ENCODE assay signal across 15 mouse cellular contexts in genomic region chr10:118632187-118632586, GRCm38 (mm10).
"Had no signal": no experiment of that assay in that cellular context is flagged by ENCODE, and none has a peak within 500 bp of the region (broad histone marks: within the 10 kb centered on the region; RNA-seq: fewer than 3 reads in every experiment).

No protein-coding gene starts in this region.

- H3K36me3 ChIP-seq: limb, embryonic 10.5 days; liver, embryonic 12.5 days; lung, embryonic 15.5 days; midbrain, embryonic 15.5 days; neural tube, embryonic 13.5 days had no signal

- DNase-seq: kidney, adult 18-20 months; kidney, postnatal 10 days; lung, postnatal 14 days; right cerebral cortex, postnatal 25 days; thymus, adult 2 months; thymus, postnatal 4 days had no signal

- H3K27ac ChIP-seq: left cerebral cortex, adult 2 months; limb, embryonic 10.5 days; liver, embryonic 12.5 days; lung, embryonic 15.5 days; macrophage; midbrain, embryonic 15.5 days; neural tube, embryonic 13.5 days had no signal

- H3K27me3 ChIP-seq: liver, embryonic 12.5 days; lung, embryonic 15.5 days; midbrain, embryonic 15.5 days; neural tube, embryonic 13.5 days had no signal

- H3K9ac ChIP-seq: liver, embryonic 12.5 days; lung, embryonic 15.5 days; midbrain, embryonic 15.5 days; neural tube, embryonic 13.5 days had no signal

- H3K4me3 ChIP-seq: left cerebral cortex, adult 2 months; limb, embryonic 10.5 days; liver, embryonic 12.5 days; lung, embryonic 15.5 days; megakaryocyte, embryonic 14.5 days; midbrain, embryonic 15.5 days; neural tube, embryonic 13.5 days had no signal

- H3K4me2 ChIP-seq: liver, embryonic 12.5 days; lung, embryonic 15.5 days; midbrain, embryonic 11.5 days; midbrain, embryonic 15.5 days; neural tube, embryonic 13.5 days had no signal

- H3K9me3 ChIP-seq: limb, embryonic 10.5 days; liver, embryonic 12.5 days; lung, embryonic 15.5 days; midbrain, embryonic 15.5 days; neural tube, embryonic 13.5 days had no signal

- ATAC-seq: liver, embryonic 12.5 days; midbrain, embryonic 15.5 days had no signal

- H3K4me1 ChIP-seq: limb, embryonic 10.5 days; lung, embryonic 15.5 days; midbrain, embryonic 15.5 days; neural tube, embryonic 13.5 days had no signal
